Mouse (Mus musculus) cerebellum, adult 9-11 months (tissue): ENCODE measurements around the gene Prg4.

Source experiments
- DNase-seq: peaks from one replicate; pipeline ENCODE4 v3.0.0; 2022

The Prg4 gene

DNA sequence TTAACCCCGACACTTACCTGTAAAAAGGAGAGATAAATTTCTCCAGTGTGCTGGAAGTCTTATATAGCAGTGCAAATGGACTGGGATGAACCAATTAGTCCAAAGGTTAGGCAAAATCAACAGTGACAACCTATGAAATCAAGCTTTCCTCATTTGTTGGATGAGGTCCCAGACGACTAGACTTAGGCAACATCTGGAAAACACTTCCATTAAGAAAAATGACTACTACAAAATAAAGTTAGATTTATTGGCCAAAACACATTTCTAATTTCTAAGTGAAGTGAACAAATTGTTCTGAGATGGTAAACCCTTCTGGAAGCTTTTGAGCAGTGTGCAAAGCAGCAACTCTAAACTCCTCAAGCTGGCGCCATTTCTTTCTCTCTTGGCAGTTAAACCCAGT, at the start of gene Prg4:
Gene Prg4 (minus strand): TSS at position 34 of the 400 bp plus-strand sequence.
- no peak for DNase-seq

GRCm38 (mm10) chr1:150513041-150513440, 47.1 kb upstream of the Prg4 start:
- DNase-seq: no peak

DNA sequence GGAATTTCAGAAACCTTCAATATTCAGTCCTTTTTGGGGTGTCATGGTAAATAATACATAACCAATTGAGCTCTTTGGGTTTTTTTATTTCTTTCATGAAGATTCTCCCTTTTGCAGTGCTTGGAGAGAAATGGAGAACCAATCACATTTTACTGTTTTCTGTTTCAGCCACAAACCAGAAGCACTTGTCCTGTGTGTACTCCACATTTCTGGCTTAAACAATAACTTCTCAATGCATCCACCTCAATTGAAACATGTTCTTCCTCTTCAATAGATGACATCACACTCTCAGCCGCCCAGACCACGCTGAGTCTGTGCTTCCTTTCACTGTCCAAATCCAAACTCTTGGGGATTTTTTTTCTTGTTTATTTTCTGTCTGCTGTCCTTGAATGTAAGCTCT, 39.8 kb upstream of the Prg4 start:
- DNase-seq: no peak

DNA sequence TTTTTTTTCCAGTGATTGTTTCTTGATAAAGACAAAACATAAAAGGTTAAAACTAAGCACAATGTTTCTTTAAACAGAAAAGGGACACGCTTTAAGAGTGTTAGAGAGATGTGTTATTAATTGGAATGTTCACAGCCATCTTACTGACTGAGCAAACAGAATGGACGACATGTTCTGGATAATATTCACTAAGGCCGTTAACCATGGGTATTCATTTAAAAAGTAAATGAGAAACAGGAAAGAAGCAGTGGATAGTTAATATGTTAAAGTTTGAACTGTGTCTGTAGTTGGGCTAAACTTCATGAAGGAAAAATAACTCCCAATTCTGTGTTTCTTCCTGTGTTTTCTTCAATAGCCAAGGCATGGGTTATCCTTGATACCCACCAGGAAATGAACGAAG, 37.4 kb upstream of the Prg4 start:
- no peak for DNase-seq

GRCm38 (mm10) chr1:150498177-150498576, 32.2 kb upstream of the Prg4 start:
- DNase-seq: no peak

GRCm38 (mm10) chr1:150497690-150498089, 31.7 kb upstream of the Prg4 start:
- DNase-seq: no peak

DNA sequence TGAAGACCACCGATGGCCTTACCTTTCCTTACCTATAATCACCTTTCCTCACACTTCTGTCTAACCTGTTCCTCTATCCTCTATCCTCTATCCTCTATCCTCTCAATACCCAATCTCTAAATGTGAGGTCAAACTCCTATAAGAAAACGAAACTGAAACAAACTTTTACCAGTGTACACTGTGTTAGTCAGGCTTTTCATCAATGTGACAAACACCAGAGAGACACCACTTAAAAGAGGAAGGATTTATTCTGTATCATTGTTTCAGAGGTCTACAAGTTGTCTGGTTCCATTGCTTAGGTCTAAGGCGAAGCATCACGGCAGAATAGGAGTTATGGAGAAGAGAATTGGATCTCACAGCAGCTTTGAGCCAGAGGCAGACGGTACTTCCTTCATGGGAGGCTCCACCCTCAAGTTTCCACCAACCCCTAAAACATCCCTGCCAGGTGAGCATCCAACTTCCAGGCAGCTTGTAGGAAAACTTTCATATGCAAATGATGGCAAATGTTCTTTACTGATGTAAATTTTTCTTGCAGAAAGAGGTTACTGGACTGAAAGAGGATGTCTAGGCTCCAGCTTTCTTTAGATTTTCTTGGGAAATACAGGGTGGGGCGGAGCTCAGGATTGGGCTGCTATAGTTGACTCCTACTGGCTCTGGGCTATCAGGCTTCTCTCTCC, 30.8 kb upstream of the Prg4 start:
- no peak for DNase-seq

DNA sequence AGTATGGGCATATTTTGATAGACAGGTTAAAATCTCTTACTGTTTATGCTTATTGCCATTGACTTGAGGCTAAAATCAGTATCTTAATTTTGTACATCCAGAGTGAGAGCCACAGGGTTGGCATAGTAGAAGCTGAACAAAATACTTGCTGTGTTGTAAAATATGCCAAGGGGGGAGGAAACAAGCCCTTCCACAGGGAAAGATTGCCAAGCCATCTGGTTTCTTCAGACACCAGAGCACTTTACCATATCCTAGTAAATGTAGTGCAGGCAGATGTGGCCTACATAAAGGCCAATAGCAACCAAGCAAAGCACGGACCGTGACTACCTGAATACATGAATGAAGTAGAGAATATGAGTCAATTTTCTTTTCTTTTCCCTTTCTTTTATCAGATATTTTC, 23.2 kb upstream of the Prg4 start:
- no peak for DNase-seq

DNA sequence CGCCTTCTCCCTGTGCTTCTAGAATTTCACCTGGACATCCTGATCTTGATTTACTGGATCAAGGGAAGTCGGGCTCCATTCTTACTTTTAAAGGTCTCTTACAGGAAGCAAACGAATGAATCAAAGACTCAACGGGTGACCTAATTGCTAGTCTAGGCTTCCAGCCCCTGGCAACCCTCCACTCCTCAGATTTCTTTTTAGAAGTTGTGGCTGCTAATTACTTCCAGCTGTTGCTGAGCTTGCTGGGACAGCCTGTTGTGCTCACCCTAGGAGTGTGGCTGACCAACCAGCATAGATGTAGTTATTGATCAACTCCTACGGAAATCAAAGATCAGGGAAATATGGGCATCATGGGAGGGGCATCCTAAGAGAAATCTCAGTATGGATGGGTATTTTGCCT, 14.7 kb upstream of the Prg4 start:
- no peak for DNase-seq

DNA sequence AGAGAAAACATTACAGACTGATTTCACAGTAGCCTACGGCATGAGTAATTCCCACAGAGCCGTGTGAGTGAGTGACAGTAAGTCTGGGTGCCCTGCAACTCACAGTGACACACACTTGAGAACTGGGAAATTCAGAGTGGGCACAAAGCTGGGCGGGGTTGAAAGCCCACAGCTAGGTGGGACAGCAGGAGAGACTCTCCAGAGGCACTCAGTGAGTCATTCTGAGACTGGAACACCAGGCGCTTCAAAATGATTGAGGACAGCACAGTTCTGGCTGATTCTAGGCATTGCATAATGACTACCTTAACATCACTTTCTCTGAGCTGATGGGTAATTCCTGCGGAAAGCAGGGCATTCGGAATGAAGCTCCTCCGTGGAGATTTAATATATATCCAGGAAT, 6.6 kb upstream of the Prg4 start:
- DNase-seq: no peak

- DNase-seq: no peak
Measured at GRCm38 (mm10) chr1:150469992-150470391, 4.0 kb upstream of the Prg4 start.

DNA sequence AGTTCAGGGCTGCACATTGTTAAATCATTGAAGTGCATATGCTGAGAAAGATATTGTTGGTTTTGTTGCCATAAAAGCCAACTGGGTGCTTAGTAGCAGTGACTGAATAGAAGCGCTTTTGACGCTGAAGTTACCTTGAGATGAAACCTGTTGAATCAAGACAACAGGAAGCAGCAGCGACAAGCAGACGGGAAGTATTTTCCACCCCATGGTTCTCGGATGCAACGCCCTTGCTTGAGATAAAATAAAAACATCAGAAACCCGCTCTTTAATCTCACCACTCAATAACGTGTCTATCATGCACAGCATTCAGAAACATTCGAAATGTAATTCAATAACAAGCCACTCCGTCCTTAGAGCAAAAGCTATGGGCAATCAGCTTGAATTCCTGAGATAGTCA, 601 bp downstream of the Prg4 start:
- DNase-seq: no peak

GRCm38 (mm10) chr1:150463691-150464090, 2.3 kb downstream of the Prg4 start:
- DNase-seq: no peak

GRCm38 (mm10) chr1:150463068-150463467, 2.9 kb downstream of the Prg4 start:
- no peak for DNase-seq

GRCm38 (mm10) chr1:150460595-150460994, 5.4 kb downstream of the Prg4 start:
- DNase-seq: no peak

DNA sequence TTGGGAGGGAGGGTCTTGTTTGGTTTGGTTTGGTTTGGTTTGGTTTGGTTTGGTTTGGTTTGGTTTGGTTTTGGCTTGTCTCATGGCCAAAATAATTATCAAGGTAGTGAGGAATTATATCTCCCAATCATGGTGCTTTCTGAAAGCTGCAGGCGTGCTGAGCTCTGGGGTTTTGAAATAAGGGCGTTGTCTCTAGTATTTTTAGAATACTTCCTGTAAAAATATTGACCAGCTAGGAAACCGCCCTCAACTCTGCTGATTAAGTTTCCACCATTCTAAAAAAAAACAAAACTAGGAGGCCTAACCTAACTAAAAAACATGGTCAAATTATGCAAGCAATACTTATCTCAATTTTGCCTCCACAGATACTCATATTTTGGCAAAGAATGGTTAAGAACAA, 6.4 kb downstream of the Prg4 start:
- DNase-seq: no peak

GRCm38 (mm10) chr1:150458977-150459376, 7.0 kb downstream of the Prg4 start:
- no peak for DNase-seq

DNA sequence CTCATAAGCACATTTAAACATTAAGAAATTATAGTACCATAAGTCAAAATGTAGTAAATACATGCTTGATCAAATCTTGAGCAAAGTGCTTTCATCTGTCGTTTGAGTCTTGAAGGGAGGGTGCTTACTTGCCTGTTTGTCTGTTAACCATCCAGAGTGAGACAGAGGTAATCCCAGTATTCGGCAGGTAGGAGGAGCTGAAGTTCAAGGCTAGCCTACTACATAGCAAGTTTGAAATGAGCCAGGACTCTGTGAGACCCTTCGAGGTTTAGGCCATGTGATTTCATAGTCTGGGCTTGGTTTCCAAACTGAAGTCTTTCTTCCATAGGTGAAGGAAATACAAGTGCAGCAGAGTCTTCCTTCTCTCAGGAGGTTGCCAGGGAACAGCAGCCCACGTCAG, 24.2 kb downstream of the Prg4 start:
- DNase-seq: no peak

- DNase-seq: no peak
Measured at GRCm38 (mm10) chr1:150438641-150439040, 27.3 kb downstream of the Prg4 start.

DNA sequence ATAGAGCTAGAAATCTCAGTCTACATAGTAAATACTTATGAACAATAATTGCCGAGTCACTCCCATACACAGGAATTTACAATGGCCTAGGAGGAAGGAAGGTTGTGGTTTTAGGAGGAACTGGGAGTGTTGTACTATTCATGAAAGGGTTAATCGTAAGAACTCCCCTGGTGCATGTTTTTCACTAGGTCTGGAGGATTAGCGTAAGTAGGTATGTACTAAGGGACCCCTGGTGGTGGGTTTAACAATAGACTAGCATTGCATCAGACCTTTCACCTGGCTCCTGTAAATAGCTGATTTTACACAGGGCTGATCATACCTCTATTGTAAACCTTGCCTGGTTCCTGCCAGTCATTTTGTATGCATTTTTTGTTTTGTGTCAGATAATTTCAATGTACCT, 39.7 kb downstream of the Prg4 start:
- no peak for DNase-seq

DNA sequence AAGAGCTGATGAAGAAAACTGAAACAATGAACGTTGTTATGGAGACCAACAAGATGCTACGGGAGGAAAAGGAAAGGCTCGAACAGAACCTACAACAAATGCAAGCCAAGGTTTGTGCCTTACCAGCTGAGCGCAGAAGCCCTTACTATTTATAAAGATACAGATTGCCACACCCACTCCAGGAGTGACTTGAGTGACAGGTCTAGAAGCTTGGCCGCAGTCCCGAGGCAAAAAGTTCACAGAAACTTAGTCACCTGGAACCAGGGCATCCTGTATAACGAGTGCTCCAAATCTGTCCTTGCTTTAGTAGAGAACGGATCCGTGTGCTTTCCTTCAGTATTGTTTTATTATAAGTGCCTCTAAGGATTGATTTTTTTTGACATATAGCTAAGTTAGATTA, 40.3 kb downstream of the Prg4 start:
- DNase-seq: no peak

DNA sequence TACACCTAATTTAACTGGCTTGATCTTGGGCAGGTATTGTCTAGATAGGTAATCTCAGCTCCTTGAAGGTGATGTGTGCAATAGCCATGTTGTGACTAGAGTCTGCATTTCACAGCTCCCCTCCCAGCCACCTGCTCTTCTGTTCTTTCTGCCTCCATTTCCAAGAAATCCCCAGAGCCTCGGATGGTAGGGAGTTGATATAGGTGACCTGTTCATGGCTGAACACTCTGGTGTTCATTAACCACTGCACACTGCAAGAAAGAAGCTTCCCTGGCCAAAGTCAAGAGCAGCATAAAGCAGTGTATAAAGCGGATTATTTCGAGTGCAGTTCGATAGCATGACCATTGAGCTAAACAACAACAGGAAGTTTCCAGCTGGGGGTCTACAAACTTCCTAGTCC, 47.5 kb downstream of the Prg4 start:
- DNase-seq: no peak

GRCm38 (mm10) chr1:150416006-150416405, 50.0 kb downstream of the Prg4 start:
- DNase-seq: no peak

DNA sequence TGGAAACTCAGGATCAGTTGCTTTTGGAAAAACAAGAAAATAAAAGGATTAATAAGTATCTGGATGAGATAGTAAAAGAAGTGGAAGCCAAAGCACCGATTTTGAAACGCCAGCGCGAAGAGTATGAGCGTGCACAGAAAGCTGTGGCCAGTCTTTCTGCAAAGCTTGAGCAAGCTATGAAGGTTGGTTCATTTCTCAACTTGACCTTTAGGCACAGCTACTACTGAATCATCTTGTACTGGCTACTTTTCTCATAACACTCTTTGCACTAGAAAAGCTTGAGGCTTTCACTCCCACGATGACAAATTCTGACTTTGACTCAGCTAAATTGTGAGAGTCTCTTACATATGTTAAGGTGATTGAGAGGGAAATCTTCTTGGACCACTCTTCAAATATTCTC, 56.0 kb downstream of the Prg4 start:
- DNase-seq: no peak

DNA sequence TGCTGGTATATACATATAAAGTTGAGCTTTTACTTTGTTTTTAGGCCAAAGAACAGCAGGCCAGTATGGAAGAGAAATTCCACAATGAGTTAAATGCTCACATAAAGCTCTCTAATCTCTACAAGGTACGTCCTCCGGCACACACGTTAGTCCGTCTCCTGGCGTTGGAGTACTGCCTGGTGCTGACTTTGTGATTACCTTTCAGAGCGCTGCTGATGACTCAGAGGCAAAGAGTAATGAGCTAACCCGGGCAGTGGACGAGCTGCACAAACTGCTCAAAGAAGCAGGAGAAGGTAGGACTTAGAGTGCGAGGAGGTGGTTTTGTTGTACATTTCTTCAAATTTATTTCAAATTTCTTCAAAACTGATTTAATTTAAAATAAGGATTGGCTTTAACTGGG, 58.7 kb downstream of the Prg4 start:
- DNase-seq: no peak

GRCm38 (mm10) chr1:150404555-150404954, 61.4 kb downstream of the Prg4 start:
- DNase-seq: no peak
